Mouse (Mus musculus) ZHBTc4 (cell line): ENCODE measurements around the gene Vapb.
A peak's percentile ranks its signal among the peaks of the same experiment; 100 is the strongest.

Source experiments
- DNase-seq: peaks from one replicate; pipeline ENCODE4 v3.0.0-alpha.2; 2011; ENCODE audit warnings: low read depth, low spot score

The Vapb gene

DNA sequence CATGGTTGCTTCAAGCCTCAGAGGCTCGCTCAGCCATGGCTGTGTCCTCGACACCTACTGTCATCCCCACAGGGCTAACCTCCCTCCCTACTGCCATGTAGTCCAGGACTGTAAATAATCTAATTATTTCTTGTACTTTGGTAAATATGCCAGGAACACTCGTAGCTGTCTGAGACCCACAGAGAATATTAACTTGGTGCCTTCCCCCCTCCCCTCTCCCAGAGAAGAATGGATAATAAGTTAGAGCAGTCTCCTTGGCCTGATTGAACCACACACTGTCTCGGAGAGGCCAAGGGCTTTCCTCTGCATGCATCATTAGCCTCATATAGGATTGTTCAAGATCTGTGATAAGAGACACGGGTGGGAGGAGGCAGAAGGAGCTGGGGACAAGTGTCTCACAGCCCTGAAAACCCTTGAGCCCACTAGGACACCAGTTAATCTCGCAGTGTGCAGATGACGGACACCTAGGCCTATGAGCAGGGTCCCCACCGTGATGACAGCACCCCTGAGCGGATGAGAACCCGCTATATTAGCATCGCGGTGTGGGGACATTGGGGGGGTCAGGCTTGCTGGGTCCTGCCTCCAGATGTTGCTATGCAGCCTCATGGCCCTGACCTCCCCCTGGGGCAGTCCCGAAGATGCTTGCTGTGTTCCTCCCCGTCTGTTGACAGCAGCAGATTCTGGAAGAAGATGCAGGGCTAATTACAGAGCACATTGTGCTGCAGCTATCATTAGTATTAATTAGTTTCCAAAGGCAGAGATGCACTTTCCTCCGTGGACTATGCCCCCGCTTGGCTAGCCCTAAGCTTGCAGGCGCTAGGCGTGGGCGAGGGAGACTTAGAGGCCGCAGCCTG, 54.8 kb downstream of the Vapb start:
- DNase-seq: no peak

DNA sequence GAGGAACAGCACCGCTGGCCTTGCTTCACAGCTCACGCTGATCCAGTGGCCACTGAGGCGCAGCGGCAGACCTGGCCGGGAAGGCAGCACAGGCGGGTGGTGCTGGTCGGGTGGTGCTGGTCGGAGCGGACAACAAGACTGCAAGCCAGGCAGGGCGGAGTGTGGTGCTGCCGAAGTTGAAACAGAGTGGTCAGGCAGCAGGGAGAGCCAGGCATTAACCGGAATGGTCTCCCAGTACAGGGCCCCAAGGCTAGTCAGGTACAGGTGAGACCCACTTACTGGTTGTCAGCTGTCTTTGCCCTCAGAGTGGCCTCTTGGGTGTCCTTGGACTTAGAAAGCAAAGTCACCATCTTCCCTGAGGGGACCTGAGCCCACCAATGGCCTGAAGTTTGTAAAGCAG, 56.7 kb downstream of the Vapb start:
- DNase-seq: no peak

DNA sequence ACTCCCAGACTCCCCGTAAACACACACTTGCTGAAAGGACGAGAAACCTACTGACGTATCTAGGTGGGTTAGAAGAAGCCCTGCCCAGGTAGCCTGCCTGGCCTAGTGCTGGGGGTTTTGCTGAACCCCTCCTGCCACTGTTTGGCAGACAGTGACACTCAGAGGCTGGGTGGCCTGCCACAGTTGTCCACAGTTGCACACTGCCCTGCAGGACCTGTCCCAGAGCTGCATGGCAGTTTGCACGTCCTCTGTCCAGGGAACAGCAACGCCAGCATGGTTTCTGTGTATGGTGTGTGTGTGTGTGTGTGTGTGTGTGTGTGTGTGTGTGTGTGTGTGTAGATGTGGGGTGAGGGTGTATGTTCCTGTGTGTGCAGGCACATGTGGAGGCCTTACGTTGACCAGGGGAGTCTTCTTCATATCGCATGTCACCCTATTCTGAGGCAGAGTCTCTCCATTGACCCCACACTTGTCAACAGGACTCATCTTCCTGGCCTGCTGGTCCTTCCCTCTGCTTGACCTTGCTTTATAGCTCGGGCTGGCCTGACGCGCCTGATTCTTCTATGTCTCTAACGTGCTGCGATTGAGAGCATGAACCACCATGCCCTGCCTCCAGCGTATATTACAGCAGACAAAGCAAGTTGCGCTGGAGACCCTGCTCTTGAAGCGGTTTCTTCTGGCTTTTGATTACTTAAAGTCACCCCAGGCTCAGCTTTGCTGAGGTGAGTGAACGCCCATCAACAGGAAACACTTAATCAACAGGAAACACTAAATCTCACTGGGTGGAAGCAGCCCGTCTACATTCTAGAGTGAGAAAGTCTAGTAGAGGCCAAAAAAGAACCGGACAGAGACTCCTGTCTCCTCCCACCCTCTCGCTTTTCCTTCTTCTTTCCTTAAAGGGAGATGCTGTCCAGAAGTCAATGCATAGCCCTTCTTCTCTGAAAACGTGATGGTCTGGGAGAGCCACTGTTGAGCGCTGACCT, 57.5 kb downstream of the Vapb start:
- DNase-seq: no peak

DNA sequence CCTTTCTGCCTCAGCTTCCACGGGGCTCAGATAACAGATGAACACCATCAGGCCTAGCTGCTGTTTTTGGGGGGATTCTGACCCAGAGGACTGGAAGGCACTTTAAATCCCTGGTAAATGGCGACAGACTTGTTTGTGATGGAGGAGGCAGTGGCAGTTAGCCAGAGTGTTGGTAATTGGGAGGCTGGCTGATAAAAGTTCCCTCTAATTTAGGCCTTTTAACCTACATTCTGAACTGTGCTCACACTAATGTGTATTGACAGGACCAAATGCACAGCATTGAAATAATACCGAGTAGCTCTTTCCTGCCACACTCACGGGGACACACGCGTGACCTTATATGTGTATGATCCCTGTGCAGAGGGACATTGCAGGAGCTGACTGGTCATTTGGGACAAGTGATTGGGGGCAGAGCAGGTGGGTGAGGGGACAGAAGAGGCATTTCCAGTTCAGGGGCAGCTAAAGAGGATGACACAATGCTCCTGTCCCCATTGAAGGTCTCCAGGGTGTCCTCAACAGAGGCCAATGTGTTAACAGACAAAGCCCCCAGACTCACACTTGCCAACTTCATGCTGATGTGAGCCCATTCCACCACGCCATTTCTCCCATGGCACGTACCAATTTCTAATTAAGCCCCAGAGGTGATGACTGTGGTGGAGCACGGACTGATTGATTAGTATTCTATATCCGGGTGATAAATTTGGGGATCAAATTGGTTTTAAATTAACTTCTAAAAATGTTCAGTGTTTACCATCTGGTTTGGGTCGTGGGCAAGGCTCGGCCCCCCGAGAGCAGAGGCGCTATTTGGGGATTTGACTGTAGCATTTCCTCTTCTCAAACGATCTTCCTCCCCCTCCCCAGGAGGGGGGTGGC, 58.7 kb downstream of the Vapb start:
- DNase-seq: no peak

DNA sequence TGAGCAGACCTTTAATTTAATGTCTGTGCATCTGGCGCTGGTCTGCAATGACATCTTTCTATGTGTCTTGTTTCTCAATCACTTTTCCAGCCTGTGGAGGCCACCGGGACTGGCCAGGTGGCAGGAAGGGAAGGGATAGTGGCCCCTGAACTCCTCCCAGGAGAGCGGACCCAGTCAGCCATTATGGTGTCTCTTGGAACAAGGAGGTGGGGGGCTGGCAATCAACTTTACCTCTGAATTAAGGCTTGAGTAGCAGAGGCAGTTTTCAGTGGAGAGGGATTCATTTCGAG, 59.3 kb downstream of the Vapb start:
- DNase-seq: no peak

DNA sequence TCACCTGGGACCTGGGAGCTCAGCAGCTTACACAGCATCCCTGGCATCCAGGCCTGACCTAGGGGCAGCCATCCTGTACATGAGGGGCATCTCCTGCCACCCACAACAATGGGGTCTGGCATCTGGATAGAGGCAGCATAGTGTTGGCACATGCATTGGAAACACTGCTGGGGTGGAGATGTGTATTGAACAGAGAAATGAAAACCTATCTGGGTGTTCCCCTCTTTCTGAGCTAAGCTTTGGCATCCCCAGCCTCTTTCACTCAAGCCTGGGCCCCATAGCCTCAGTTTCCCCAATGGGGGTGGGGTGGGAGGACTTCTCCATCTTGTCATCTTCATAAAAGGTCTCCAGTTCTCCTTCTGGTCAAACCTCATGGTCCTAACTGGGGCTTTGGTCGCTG, 62.2 kb downstream of the Vapb start:
- no peak for DNase-seq

DNA sequence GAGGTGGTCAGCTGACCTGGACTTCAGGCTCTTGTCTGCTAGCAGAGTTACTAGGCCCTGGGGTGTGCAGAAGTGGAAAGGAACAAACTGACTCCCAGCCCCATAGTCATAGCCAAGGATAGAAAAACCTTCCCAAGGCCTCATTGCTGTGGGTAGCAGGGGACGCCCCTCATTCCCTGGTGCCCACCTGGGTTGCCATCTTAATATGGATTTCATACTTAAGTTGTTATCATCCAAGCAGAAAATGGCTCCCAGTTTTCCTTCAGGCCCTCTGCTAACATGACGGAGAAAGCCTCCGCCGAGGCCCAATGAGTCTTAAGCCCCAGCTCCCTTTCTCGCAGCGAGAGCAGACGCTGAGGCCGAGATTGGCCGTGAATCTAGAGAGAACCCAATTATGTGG, 63.3 kb downstream of the Vapb start:
- no peak for DNase-seq

DNA sequence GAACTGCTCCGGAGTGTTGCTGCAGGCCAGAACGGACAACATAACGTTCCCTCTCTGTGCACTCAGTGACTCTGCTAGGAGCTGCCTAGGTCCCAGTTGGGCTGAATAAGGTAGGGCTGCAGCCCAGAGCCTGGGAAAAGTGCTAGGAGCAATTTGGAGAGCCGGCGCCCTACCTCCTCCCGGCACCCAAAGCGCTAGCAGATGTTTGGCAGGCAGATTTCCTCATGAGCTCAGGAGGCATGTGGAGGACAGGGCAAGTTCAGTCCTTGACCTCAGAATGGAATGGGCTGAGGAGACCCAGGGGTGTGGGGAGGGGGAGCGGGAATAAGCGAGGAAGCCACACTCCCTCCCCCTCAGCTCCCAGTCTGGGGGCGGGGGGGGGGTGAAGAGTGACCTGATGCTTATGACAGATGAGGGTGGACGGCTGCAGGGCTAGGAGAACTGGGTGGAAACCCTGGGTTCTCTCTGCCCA, 64.1 kb downstream of the Vapb start:
- no peak for DNase-seq

DNA sequence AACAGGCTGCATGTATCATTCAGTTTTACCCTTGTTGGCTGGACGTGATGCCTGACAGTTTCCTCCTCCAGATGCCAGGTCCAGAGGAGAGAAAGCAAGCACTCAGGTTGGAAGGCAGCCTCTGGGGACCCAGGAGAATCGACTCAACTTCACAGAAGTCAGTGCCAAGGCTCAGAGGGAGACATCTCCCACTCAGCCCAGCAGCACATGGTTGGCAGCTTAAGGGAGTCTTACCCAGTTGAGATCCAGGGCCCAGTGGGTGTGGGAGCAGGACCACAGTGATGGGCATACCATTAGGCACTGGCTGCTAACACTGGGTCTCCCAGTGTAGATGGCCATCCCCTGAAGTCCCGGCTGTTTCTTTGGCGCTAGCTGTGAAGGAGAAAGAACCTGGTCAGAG, 64.9 kb downstream of the Vapb start:
- DNase-seq: no peak

DNA sequence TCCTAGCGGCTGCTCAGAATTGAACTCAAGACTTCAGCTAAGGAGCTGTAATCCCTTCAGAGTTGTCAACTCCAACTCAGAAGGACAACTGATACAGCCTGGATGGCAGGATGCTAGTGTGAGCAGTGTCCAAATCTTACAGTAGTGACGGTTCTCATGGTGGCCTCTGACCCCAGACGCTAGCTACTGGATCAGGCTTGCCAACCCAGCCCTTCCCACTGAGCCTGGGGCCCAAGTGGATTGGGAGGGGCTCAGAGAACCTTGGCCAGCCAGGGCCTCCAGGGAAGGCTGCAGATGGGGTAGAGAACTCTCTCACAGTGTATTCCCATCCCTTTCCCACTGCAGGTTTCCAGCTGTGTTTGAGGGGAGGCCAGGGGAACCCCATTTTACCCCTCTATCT, 65.6 kb downstream of the Vapb start:
- DNase-seq: no peak

DNA sequence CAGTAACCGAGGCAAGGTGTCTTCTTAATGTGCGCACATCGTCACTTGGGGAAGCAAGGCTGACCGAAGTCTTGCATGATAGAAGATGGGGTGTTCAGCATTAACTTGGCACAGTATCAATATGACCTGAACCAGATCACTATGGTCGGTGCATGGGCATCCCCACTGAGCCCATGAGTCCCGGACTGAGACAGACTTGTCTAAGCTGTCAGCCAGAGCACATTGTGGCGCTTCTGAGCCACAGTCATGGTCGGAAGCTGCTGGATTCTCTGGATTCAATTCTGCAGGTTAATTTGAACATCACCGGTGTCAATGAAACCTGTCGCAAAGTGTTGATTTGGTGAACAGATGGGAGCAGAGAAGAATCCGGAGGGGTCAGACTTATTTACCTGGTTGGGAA, 66.5 kb downstream of the Vapb start:
- DNase-seq: no peak

DNA sequence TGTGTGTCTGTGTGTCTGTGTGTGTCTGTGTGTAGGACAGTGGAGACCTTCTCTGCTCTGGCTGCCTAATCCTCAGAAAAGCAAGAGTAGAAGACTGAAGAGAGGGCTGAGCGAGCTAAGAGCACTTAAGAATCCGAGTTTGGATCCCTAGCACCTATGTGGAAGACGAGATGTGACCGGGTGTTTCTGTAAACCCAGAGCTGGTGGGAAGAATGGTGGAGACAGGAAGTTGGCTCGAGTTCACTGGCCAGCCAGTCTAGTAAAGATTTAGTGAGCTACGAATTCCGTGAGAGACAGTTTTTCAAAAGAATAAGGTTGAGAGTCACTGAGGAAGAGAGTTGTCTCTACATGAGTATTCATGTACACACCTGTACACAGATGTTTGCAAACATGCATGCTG, 69.3 kb downstream of the Vapb start:
- DNase-seq: no peak

DNA sequence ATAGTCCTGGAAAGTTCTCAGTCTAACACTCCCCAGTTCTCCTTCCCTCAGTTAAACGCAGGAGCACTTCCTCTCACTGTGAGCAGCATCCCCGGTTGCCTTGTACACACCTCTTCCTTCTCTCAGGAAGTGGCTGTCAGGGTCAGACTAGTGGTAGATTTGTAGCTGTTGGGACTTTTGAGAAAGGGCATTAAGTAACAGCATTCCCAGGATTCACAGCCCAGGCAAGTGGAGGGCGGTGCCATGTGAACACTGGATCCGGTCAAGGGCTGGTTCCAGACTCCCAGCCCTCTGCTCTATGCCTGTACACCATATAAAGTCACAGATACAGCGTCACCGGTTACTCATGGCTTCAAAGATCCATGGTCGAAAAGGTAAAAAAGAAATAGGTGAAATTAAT, 71.6 kb downstream of the Vapb start:
- DNase-seq: no peak

DNA sequence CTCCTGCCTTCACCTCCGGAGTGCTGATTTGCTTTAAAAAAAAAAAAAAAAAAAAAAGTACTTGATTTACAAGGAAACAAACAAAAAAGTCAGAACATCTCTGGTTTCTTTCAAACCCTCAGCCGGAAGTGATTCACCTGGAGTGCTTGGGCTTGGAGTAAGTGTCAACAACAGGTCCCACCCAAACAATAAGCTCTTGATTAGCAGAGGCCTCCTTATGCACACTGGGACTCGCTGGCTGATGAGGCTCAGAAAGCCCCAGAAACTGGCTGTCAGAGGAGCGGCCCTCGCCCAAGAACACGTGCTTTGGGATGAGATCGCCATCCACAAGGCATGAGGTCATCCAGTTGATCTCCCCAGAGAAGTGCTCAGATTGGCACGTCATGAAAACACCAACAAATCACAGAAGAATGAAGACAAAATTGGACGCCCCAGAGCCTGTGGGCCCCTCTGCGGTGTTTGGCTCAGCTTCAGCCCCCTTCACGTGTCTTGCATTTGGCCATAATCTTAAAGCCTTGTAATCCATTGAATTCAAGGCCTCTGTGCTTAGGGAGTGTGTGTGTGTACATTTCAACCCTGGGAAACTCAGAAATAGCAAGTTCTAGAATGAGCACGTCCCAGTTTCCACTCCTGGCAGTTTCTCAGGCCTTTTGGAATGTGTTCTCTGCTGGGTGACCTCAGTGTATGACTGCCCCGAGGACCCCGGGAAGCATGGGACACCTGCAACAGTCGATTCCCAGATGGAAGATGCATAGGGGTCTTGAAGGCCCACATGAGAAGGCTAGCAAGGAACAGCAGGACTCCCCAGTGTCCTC, 72.9 kb downstream of the Vapb start:
- DNase-seq: no peak

DNA sequence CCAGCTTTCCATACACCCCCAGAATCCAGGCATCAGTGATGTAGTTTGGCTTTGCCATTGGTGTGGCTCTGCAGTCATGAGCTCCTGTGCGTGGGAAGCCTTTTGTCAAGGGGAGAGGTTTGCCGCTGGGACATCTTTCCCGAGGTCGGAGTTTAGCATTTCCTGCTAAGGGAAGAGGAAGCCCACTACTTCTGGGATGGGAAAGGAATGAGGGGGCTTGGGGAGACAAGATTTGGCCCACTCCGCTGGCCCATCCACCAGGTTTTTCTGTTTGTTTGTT, 73.5 kb downstream of the Vapb start:
- no peak for DNase-seq

DNA sequence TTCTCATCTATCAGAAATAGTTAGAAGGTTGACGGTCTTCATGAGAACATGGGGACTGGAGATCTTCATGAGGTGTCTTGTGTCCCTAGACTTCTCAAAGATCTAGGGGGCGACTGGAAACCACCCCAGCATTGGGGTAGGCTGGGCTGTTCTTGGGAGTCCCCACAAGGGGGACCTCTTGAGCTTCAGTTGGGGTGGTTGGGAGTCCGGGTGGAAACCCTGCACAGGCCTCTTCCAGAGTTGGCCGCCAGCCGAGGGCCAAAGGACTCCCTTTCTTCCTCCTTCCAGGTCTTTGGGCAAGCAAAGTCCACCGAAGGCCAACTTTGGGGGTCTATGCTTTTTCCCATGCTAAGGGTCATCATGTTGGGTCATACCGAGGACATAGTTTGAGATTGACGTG, 74.5 kb downstream of the Vapb start:
- peak; percentile 30 for DNase-seq

DNA sequence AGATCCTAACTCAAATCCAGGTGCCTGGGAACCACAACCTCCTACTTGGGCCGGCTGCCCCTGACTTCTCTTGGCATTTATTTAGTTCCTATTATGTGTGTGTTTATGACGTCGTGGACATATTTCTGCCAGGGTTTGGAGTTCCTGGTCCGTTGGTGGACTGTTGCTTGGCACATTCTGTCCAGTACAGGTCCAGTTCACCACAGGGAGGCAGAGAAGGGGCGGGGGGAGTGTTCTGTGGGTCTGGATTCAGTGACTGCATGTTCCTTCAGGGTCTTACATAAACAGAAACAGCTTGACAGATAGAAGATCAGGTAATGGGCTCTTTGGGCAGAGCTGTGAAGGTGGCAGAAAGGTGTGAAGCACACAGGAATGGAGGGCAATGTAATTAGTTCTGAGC, 75.8 kb downstream of the Vapb start:
- DNase-seq: no peak

DNA sequence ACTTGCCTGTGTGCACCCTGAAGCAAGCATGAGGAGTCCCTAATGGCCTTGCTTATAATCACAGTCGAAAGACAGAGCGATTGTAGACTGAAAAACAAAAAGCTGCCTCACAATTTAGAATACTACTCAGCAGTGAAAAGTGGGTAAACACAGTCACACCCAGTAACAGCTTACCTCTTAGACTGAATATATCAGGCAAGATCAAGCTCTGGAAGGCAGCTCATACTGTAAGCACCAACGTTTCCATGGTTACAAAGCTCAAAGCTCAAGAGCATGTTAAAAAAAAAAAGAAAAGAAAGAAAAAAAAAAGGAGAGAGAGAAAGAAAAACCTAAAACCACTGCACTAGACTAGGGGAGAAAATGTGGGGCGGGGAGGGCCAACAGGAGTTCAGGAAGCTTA, 89.0 kb downstream of the Vapb start:
- no peak for DNase-seq

DNA sequence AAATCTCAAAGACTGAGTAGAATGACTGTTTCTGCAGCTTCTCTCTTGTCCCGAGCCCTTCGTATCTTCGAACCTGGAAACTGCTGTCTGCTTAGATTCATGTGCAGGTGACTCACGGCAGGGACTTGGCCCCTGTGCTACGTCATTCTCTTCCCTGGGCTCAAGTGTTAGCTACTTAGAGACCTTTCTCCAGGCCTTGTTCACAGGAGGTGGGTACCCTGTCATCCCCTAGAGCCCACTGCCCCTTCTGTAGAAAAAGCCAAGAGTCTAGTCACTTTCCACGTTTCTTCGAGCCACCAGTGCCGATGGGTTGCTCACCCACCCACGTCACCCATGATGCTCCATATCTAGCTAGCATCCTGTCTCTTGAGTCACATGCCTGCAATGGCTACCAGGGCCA, 89.9 kb downstream of the Vapb start:
- DNase-seq: no peak

DNA sequence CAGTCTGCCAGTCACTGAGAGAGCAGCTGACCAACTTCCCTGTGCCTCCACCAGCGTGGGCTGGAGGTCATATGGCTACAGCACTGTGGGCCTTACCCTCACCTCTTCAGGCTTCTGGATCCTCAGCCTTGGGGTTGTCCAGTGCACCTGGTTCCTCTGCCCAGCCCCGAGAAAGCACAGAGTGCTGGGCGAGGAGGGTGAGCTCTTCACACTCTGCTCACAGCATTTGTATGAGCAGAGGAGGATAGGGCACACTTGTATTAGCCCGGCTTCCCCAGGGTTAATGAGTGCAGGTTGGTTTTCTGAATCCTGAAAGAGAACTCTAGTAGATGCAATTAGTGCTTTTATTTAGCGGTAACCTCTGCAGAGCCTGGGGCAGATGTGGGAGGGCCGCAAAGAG, 90.8 kb downstream of the Vapb start:
- no peak for DNase-seq

DNA sequence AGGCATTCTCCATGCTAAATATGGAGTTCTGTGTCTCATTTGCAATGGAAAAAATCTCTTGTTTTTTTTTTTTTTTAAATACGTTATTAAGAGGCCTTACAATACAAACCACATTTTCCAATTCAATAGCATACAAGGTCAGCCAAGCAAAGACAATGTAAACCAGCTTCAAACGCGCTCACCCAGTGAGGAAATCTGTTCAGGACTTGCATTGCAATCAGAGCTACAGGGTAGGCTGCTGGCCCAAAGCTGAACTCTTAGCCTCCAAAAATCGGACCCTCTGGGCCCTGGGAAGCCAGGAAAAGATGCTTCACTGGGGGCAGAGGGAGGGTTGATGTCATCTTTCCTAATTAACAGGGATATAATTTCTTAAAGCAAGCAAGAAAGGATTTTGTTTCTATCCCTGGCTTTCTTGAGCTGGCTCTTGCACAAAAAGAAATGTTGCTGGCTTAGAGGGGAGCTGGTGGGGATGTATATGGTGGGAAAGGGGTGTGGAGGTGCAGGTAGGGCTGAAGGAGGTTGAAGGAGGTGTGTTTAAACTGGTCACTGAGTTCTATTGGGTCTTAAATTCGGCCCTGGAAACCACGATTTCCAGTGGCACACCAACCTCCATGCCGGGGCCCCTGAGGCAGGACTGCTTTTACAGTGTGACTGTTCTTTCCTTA, 95.6 kb downstream of the Vapb start:
- no peak for DNase-seq
